Mouse (Mus musculus): ENCODE measurements around the gene Txn1. TPM values are rescaled to one million over a fixed set of nuclear protein-coding genes. Genes with fewer than 3 reads are reported as not detected.

Gene Txn1
- total and polyA plus RNA-seq, 2 experiments from 2014 or later: 92.1 to 340 TPM

DNA sequence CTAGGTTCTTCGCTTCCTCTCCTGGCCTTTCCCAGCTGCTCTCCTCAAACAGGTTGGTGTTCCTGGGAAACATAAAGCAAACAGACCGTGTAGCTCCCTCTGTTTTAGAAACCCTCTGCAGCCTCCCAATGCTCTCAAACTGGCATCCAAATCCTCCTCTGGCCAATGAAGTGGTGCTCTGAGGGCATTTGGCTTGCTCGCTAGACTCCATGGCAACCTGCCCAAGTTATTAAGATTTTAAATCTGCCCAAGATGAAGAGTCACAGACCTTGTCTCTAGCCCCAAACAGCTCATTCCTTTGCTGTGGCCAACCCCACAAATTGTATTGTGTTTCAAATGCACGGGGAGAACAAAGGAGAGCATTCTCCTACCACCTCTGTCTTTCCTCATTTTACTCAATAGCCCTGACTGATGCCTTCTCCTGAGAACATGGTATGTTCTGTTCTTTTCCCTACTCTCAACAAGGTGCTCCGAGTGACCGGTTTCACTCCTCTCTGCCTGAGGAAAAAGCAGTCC lies 31.6 kb downstream of the Txn1 start:
- H3K36me3 ChIP-seq (ENCODE audit: insufficient read depth): no peaks in the 10 kb centered on the region
- H3K27ac ChIP-seq (ENCODE audit: low read depth, low read length): no peak overlapping the region
- no peak for TF ChIP-seq CTCF (IDR thresholded peaks at IDR 0.05; ENCODE audit: low read depth)
- H3K4me1 ChIP-seq (ENCODE audit: insufficient read depth): no peaks in the 10 kb centered on the region
- H3K9me3 ChIP-seq (ENCODE audit: low read length): no peaks in the 10 kb centered on the region
- H3K27me3 ChIP-seq (ENCODE audit: insufficient read depth, low read length): no peaks in the 10 kb centered on the region
- ATAC-seq (no peak), DNase-seq (no peak)
- no peak overlapping the region for H3K9ac ChIP-seq
- no peak overlapping the region for H3K4me3 ChIP-seq (ENCODE audit: low read depth, low read length)
- WGBS: 74% methylated on average over 6 of the region's 6 CpGs
- H3K4me2 ChIP-seq (ENCODE audit: low read depth): no peak overlapping the region

DNA sequence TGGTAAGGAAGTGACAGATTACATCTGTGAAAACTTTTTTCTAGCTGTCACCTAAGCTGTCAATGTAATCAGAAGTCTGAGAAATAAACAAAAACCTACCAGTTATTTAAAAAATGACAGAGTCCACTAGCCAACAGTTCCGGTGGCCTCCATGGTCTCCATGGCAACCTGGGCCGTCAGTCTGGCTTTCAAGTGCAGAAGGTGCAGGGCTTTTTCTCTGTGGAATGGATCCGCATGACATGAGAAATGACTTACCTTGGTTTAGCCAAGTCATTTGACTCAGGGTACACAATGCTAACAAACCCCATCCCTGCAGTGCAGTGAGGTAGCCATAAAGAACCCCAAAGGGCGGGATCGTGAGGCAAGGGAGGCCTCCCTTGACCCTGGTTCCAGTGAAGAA lies 34.0 kb downstream of the Txn1 start:
- Histone ChIP-seq H3K27ac (ENCODE audit: low read depth, low read length) (no peak overlapping the region), H3K9ac (no peak overlapping the region), H3K4me3 (ENCODE audit: low read depth, low read length) (no peak overlapping the region), H3K4me2 (ENCODE audit: low read depth) (no peak overlapping the region), H3K4me1 (ENCODE audit: insufficient read depth) (no peaks in the 10 kb centered on the region), H3K27me3 (ENCODE audit: insufficient read depth, low read length) (no peaks in the 10 kb centered on the region), H3K9me3 (ENCODE audit: low read length) (no peaks in the 10 kb centered on the region), H3K36me3 (ENCODE audit: insufficient read depth) (no peaks in the 10 kb centered on the region)
- no peak for TF ChIP-seq CTCF (IDR thresholded peaks at IDR 0.05; ENCODE audit: low read depth)
- ATAC-seq (no peak), DNase-seq (no peak)
- WGBS: 44% methylated on average over 5 of the region's 5 CpGs

DNA sequence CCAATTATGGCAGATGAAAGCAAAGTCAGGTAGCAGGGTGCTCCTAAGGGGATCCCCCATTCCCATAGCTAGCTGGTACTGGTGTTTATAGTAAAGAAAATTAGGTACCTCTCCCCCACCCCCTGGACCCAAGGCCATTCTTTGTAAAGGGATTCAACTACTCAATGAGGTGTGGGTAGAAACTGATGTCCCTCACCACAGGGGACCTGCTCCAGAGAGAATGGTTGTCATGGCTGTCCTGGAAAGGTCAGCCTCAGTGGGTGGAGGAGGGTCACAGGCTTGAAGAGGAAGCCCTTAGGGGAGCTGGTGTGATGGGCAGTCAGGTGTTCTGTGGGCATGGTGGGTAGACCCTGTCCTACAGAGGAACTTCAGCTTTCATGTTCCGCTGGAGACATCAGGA lies 35.7 kb downstream of the Txn1 start:
- Histone ChIP-seq H3K27ac (ENCODE audit: low read depth, low read length) (no peak overlapping the region), H3K27me3 (ENCODE audit: insufficient read depth, low read length) (no peaks in the 10 kb centered on the region), H3K9ac (no peak overlapping the region), H3K4me2 (ENCODE audit: low read depth) (no peak overlapping the region), H3K9me3 (ENCODE audit: low read length) (no peaks in the 10 kb centered on the region), H3K4me1 (ENCODE audit: insufficient read depth) (no peaks in the 10 kb centered on the region), H3K36me3 (ENCODE audit: insufficient read depth) (no peaks in the 10 kb centered on the region), H3K4me3 (ENCODE audit: low read depth, low read length) (no peak overlapping the region)
- WGBS: 72% methylated on average over 1 of the region's 1 CpGs
- DNase-seq (no peak), ATAC-seq (no peak)
- TF ChIP-seq CTCF (IDR thresholded peaks at IDR 0.05; ENCODE audit: low read depth): no peak

DNA sequence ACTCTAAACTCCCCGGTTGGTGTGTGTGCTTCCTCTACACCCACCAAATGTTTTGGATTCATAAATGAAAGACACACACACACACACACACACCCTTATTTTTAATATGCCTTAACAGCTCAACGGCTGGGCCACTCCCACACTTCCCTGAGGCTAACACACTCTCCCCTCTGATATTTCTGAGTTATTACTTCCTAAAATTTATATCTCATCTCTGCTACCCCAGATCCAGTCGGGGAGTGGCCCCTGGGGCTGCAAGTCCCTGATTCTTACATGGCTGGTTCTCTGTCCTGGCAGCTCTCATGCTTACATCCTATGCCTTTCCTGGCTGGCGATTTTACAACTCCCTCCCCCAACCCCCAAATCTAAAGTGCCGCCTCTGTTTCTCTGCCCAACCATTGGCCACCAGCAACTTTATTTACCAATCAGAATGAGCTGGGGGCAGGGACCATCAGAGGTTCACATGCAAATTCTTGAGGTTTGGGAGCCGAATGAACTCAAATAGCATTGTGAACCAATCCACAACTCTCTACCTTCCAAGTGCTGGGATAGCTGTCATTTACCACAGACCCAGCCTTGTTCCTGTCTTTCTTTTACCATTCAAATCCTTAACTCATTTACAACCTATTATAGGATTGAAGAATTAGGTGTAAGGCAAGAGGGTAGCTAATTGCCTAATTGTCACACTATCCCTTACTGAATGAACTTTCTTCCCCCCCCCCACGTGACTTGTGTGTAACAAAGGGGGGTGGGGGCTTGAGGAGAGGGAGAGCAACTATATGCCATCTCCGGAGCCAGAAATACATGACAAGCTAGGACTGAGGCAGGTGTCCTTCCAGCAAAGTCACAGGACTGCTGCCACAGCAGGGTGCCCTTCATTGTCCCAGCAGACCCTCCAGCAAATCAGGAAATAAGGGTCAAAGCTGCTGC lies 36.5 kb downstream of the Txn1 start:
- WGBS: 10% methylated on average over 8 of the region's 8 CpGs
- H3K4me3 ChIP-seq (ENCODE audit: low read depth, low read length): no peak overlapping the region
- no peak for ATAC-seq
- DNase-seq: no peak
- TF ChIP-seq CTCF (IDR thresholded peaks at IDR 0.05; ENCODE audit: low read depth): no peak
- no peak overlapping the region for H3K9ac ChIP-seq
- no peaks in the 10 kb centered on the region for H3K27me3 ChIP-seq (ENCODE audit: insufficient read depth, low read length)
- no peak overlapping the region for H3K4me2 ChIP-seq (ENCODE audit: low read depth)
- no peak overlapping the region for H3K27ac ChIP-seq (ENCODE audit: low read depth, low read length)
- H3K4me1 ChIP-seq (ENCODE audit: insufficient read depth): no peaks in the 10 kb centered on the region
- no peaks in the 10 kb centered on the region for H3K9me3 ChIP-seq (ENCODE audit: low read length)
- no peaks in the 10 kb centered on the region for H3K36me3 ChIP-seq (ENCODE audit: insufficient read depth)

DNA sequence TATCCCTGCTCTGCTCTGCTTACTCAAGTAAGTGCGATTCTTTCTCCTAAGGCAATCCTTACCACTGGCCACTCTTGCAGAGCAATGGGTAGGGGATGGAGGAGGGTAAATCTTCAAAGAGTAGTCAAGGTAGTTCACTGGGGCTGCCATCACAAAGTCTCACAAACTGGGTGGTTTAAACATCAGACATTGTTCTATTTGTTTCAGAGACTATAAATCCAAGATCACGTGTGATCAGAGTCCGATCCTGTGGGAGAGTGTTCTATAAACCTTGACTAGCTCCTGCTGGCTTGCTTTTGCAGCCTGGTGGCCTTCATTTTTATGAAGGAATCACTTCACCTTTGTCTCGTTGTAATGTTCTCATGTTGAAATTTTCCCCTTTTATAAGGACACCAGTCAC lies 39.5 kb downstream of the Txn1 start:
- ATAC-seq (no peak), DNase-seq (no peak)
- Histone ChIP-seq H3K27me3 (ENCODE audit: insufficient read depth, low read length) (no peaks in the 10 kb centered on the region), H3K9ac (no peak overlapping the region), H3K4me1 (ENCODE audit: insufficient read depth) (no peaks in the 10 kb centered on the region), H3K9me3 (ENCODE audit: low read length) (no peaks in the 10 kb centered on the region), H3K27ac (ENCODE audit: low read depth, low read length) (no peak overlapping the region), H3K4me3 (ENCODE audit: low read depth, low read length) (no peak overlapping the region), H3K4me2 (ENCODE audit: low read depth) (no peak overlapping the region), H3K36me3 (ENCODE audit: insufficient read depth) (no peaks in the 10 kb centered on the region)
- no peak for TF ChIP-seq CTCF (IDR thresholded peaks at IDR 0.05; ENCODE audit: low read depth)
- WGBS: 74% methylated on average over 4 of the region's 4 CpGs

DNA sequence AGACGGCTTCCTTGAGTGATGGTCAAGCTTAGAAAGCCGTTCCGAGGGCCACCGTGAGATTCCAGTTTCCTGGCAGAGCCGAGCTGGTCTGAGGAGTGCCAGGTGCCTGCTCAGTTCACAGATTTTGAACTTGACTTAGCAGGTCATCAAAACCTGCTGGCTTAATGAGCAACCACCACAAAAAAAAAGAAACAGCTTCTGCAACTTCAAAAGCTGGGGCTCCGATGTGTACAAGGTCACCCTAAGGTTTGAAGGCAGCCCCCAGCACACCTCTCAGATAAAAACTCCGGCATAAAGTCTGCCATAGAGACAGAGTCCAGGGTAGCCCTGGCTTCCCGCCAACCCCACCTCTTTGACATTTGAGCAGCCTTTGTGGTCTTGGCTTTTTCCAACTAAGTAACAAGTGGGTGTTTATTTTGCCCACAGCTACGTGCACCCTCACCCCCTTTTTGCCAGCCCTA lies 40.0 kb downstream of the Txn1 start, which contains the start of gene D630039A03Rik:
Gene D630039A03Rik, minus strand, starts transcription at position 97 of the 461 bp plus-strand sequence.
- H3K9me3 ChIP-seq (ENCODE audit: low read length): no peaks in the 10 kb centered on the region
- 24% methylated on average over 9 of the region's 9 CpGs for WGBS
- DNase-seq (no peak), ATAC-seq (no peak)
- no peak within 1 kb of the TSS for H3K27ac ChIP-seq (ENCODE audit: low read depth, low read length)
- no peak within 1 kb of the TSS for H3K9ac ChIP-seq
- TF ChIP-seq CTCF (IDR thresholded peaks at IDR 0.05; ENCODE audit: low read depth): no peak
- no peaks in the 10 kb centered on the region for H3K4me1 ChIP-seq (ENCODE audit: insufficient read depth)
- no peaks in the 10 kb centered on the region for H3K36me3 ChIP-seq (ENCODE audit: insufficient read depth)
- no peaks in the 10 kb centered on the region for H3K27me3 ChIP-seq (ENCODE audit: insufficient read depth, low read length)
- no peak within 1 kb of the TSS for H3K4me3 ChIP-seq (ENCODE audit: low read depth, low read length)
- no peak within 1 kb of the TSS for H3K4me2 ChIP-seq (ENCODE audit: low read depth)
